Mouse (Mus musculus) CH12F3 (cell line): ENCODE measurements around the gene Krt88.

ENCODE experiments used
- in situ Hi-C: fragments of 300-500 bp; cut with MboI; formaldehyde crosslinking; loops from 2 replicates; pipeline ENCODE4 v1.14.3; 2020; ENCODE audit warnings: low sequenced_read_pairs

Gene Krt88

DNA sequence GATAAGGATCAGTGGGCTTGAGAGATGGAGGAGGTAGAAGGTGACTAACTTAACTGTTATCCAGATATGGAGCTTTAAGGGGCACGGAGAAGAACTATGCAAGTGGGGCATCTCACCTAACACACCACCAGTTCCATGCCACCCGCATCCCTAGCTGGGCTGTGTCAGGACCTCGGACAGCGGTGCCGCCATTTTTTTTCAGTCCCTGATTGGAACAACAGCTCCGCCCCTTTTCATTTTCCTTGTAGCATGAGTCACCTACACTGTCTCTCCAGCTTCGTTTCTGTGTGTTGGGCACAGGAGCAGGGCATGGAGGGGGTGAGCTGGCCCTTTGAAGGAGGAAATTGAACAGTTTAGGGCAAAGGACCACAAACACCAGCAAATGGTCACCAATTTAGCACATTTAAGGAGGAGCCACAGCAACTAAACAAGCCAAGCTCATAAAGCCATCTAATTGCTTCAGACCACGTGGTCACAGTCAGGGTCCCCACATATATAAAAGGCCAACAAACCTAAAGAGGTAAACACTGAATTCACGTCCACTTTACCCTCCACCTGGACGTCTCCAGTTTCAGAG, 25.5 kb downstream of the Krt88 start, which contains the start of gene Krt86:
Krt86 (plus strand) TSS at position 527 of the 577 bp plus-strand sequence.
- in situ Hi-C loops: no loop called here

DNA sequence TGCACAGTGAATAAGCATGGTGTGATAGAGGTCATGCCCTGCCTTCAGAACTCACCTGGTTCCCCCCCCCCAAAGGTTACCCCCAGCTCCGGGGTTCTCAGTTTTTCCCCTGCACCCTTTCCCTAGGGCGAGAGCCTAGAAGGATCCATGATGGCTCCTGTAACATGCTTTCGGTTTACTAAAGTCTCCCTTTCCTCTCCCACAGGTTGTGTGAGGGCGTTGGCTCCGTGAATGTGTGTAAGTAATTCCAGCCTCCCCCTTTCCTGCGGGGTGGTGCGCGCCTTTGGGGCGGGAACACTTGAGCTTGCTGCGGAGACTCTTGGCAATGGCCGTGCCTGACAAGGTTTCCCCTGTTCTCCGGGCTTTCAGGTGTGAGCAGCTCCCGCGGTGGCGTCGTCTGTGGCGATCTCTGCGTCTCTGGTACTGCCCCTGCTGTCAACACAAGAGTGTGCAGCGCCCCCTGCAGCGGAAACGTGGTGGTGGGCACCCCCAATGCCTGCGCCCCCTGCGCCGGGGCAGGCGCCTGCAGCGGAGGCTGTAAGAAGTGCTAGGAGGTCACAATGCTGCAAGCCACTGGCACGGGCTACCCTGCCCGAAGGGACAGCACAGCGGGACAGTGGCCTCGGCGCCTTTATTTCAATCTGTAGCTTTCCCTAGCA, 31.6 kb downstream of the Krt88 start:
- in situ Hi-C loops: no loop called here

DNA sequence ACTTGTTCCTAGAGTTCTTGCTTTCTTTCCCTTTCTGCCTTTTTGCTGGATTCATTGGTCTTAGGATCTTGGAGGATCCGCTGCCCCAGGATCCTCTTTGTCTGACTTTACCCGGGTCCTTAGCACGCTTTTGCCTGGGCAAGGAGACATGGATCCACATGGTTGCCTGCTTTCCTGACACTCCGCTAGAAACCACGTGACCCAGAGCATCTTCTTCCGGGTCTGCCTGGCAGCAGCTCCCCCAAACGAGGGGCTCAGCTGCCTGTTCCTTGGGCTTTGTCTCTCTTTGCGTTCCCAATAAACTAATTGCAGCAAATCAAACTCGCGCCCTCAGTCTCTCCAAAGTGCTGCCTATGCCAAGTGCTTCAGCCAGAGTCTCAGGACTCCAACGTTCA, 32.1 kb downstream of the Krt88 start:
- in situ Hi-C loops: no loop called here

DNA sequence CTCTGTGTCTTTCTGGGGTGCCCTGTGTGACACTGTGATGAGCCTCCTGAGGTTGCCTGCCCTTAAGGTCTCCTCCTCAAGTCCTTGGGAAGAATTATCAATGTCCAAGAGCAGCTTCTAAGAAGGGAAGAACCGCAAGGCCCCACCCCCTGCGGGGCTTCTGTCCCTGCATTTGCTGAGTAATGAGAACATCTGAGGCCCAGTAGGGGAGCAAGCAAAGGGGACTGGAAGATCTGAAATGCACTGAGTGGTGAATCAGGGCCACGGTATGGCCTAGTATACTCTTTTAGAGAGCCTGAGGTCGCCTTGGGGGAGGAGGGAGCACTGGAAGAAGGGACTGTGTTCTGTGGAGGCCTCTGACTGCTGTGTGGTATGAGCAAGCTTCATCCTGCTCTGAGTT, 34.5 kb downstream of the Krt88 start:
- in situ Hi-C loops: no loop called here

DNA sequence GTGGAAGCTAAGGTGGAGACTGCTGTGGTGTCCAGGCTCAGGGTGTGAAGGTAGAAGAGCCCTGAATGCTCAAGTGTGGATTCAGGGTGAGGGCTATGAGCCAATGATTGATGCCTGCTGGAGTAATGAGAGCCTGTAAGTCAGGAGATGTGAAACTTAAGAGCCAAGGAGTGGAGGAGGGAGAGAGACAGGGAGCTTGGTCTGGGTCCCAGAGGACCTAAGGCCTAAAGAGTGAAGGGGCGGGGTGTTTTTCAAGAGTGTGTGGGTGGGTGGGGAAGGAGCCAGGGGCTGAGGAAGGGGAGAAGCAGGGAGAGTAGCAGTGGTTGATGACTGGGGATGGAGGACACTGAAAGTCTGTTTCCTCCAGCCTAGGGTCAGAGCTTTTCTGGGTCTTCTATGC, 36.1 kb downstream of the Krt88 start:
- in situ Hi-C loops: no loop called here

DNA sequence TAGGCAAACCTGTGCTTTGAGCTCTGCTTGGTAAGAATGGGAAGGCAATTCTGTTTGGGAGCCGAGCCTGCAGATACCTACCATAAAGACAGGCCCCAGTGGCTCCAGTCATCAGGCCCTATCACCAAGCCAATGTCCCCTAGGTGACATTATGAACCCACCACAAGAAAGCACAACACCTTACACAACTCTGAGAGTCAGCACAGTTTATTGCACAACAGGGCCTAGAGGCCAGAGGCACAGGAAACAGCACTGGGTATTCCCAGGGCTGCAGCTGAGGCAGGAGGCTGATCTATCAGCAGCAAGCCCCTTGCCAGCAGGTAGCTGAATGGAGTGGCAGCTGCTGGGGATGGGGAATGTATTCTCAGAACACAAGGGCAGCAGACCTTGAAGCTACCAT, 37.4 kb downstream of the Krt88 start:
- in situ Hi-C loops: no loop called here

GRCm38 (mm10) chr15:101485911-101486635, 38.5 kb downstream of the Krt88 start:
- in situ Hi-C loops: no loop called here

GRCm38 (mm10) chr15:101491431-101491830, 43.9 kb downstream of the Krt88 start, which contains the start of gene Krt83:
TSS of gene Krt83 (minus strand) at chr15:101491512.
- in situ Hi-C loops: no loop called here

DNA sequence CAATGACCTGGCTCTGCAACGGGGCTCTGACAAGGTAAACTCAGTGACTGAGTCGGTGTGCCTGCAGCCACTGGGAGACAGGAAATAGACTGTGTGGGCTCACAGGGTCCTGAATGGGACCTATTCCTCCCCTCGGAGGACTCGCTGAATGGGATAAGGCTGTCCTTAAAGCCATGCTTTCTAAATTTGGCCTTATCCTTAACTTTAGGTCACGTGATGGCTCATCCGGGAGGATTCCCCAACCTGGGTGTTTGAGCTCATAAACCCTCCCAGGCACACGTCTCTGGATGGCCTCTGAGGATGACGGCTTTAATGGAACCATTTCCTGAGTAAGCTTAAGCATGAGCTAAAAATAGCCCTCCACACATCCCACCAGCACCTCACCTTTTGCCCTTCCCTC, 45.2 kb downstream of the Krt88 start:
- in situ Hi-C loops: no loop called here

DNA sequence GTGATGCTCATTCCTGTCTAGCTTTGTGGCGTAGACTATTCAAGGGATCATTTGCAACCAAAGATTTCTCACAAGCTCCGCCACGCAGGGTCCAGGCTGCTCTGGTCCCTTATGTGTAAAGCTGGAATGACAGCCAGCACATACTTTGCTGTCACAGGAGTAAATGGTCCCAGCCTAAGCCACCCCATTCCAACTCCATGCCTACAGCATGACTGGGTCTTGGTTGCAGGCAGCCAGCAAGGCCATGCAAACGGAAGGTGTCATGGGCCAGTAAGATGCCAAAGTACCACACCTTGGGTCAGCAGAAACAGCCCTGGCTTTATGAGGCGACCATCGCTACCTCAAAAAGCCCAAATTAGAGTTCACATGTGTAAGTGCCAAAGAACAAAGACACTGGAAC, 46.2 kb downstream of the Krt88 start:
- in situ Hi-C loops: no loop called here

- in situ Hi-C loops: no loop called here
These were observed 46.7 kb downstream of the Krt88 start for GRCm38 (mm10) chr15:101494203-101494602.

GRCm38 (mm10) chr15:101495266-101495665, 47.7 kb downstream of the Krt88 start:
- in situ Hi-C loops: no loop called here

- in situ Hi-C loops: no loop called here
These were observed 49.6 kb downstream of the Krt88 start for GRCm38 (mm10) chr15:101497181-101497580.
